Mouse (Mus musculus) fibroblast of lung, adult 2 months (primary cell): ENCODE measurements around the gene Dock6.
A peak's percentile ranks its signal among the peaks of the same experiment; 100 is the strongest.

Source experiments
- DNase-seq: peaks from one replicate; pipeline ENCODE4 v3.0.0-alpha.2; 2011; ENCODE audit warnings: low read depth

Gene Dock6

GRCm38 (mm10) chr9:21846755-21847341, 5.6 kb downstream of the Dock6 start:
- DNase-seq = no peak

GRCm38 (mm10) chr9:21845381-21846080, 6.9 kb downstream of the Dock6 start:
- DNase-seq = no peak

GRCm38 (mm10) chr9:21843086-21843485, 9.3 kb downstream of the Dock6 start:
- DNase-seq = no peak

GRCm38 (mm10) chr9:21842391-21842790, 10.0 kb downstream of the Dock6 start:
- peak; percentile 89 for DNase-seq

GRCm38 (mm10) chr9:21841340-21841739, 11.1 kb downstream of the Dock6 start:
- no peak for DNase-seq

- no peak for DNase-seq
These were observed 12.2 kb downstream of the Dock6 start for GRCm38 (mm10) chr9:21840115-21840787.

GRCm38 (mm10) chr9:21837690-21838089, 14.7 kb downstream of the Dock6 start:
- no peak for DNase-seq

- DNase-seq = no peak
These were observed 17.1 kb downstream of the Dock6 start, which contains the start of gene Angptl8 for GRCm38 (mm10) chr9:21835258-21835912. Gene Angptl8, plus strand, starts transcription at chr9:21835510.

GRCm38 (mm10) chr9:21831558-21832240, 20.7 kb downstream of the Dock6 start:
- no peak for DNase-seq

- no peak for DNase-seq
These were observed 21.5 kb downstream of the Dock6 start for GRCm38 (mm10) chr9:21830936-21831335.

GRCm38 (mm10) chr9:21830461-21830850, 22.0 kb downstream of the Dock6 start:
- no peak for DNase-seq

- no peak for DNase-seq
These were observed 22.5 kb downstream of the Dock6 start for GRCm38 (mm10) chr9:21829834-21830460.

- no peak for DNase-seq
These were observed 28.1 kb downstream of the Dock6 start for GRCm38 (mm10) chr9:21824366-21824765.

GRCm38 (mm10) chr9:21823957-21824356, 28.5 kb downstream of the Dock6 start:
- no peak for DNase-seq

- no peak for DNase-seq
These were observed 29.7 kb downstream of the Dock6 start for GRCm38 (mm10) chr9:21822686-21823085.

GRCm38 (mm10) chr9:21820183-21820582, 32.3 kb downstream of the Dock6 start:
- DNase-seq = no peak

GRCm38 (mm10) chr9:21819181-21819729, 33.2 kb downstream of the Dock6 start:
- no peak for DNase-seq

- DNase-seq = no peak
These were observed 33.9 kb downstream of the Dock6 start for GRCm38 (mm10) chr9:21818561-21818960.

GRCm38 (mm10) chr9:21818125-21818524, 34.3 kb downstream of the Dock6 start:
- no peak for DNase-seq

- no peak for DNase-seq
These were observed 35.6 kb downstream of the Dock6 start for GRCm38 (mm10) chr9:21816716-21817305.

- DNase-seq = no peak
These were observed 41.3 kb downstream of the Dock6 start for GRCm38 (mm10) chr9:21811170-21811569.
